Comparison of ENCODE assay signal across 8 mouse cellular contexts in the genomic region with DNA sequence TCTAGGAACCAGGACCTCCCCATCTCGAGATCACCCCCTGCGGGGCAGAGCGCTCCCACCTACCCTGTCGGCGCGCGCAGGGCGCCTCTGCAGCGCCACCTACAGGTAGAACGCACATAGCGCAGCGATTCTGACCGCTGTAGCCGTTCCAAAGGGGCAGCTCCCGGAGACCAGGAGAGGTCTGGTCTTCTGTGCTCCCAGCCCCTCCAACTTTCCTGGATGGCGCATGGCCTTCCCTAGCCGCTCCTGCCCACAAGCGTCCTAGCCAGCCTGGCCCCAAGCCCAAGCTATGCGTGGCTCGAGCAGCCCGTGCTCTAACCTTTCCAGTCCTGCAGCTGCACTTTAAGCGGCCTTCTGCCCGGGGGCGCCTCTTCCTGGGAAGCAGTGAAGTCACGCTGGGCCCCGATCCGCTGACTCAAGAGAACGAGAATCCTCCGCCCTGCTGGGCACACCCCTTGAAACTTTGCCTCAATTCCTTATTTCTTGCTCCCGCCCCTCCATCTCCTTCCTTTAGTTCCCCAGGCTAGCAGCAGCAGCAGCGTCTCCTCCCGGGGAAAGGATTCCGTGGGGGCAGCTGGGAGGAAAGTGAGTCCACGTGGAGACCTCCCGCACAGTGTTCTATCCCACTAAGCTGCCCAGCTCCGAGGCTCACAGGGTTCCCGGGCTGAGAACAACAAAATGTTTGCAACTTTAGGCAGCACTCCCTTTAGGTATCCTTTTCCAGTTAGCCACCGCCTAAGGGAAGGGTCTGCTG. TPM values are rescaled to one million over a fixed set of nuclear protein-coding genes. Genes with fewer than 3 reads are reported as not detected.
DNase-seq lines count a peak whose midpoint lies in the region; ATAC-seq and TF ChIP-seq lines count a peak whose summit lies in the region.

A gene (minus strand): TSS at position 379 of the 754 bp plus-strand sequence.

- no peak for TF ChIP-seq EP300 in MEL (IDR thresholded peaks at IDR 0.05; ENCODE audit: low read depth in 1 of 2, low read length in 2 of 2)

- peaks cover 0 to 22% of the 10 kb centered on the region in 2 experiments; a peak in 2 of 4 replicates for H3K36me3 ChIP-seq in MEL (ENCODE audit: control insufficient read depth in 1 of 2, insufficient read depth in 2 of 2, low read length in 2 of 2)
- no peaks in the 10 kb centered on the region for H3K36me3 ChIP-seq in forebrain, postnatal 0 days (ENCODE audit: insufficient read depth)
- H3K36me3 ChIP-seq in hindbrain, embryonic 11.5 days (ENCODE audit: control insufficient read depth, insufficient read depth, low read length) = no peaks in the 10 kb centered on the region

- no peaks in the 10 kb centered on the region for H3K27me3 ChIP-seq in MEL (ENCODE audit: control insufficient read depth in 1 of 2, insufficient read depth in 2 of 2, low read length in 2 of 2)
- H3K27me3 ChIP-seq in forebrain, postnatal 0 days (ENCODE audit: insufficient read depth, low read length) = no peaks in the 10 kb centered on the region
- H3K27me3 ChIP-seq in hindbrain, embryonic 11.5 days (ENCODE audit: control insufficient read depth, insufficient read depth, low read length) = no peaks in the 10 kb centered on the region

- no peak within 1 kb of the TSS for H3K27ac ChIP-seq in MEL (ENCODE audit: control insufficient read depth, low read depth, low read length)
- no peak within 1 kb of the TSS for H3K27ac ChIP-seq in forebrain, postnatal 0 days (ENCODE audit: low read depth, low read length)
- H3K27ac ChIP-seq in hindbrain, embryonic 11.5 days (ENCODE audit: low read depth, low read length) = no peak within 1 kb of the TSS

- H3K9me3 ChIP-seq in MEL (replicated peaks; ENCODE audit: insufficient read depth, low read length) = no peaks in the 10 kb centered on the region
- no peaks in the 10 kb centered on the region for H3K9me3 ChIP-seq in forebrain, postnatal 0 days (ENCODE audit: low read length)
- H3K9me3 ChIP-seq in hindbrain, embryonic 11.5 days (ENCODE audit: control insufficient read depth, low read length) = no peaks in the 10 kb centered on the region

- DNase-seq in MEL (ENCODE audit: low read depth, low spot score) = peak; percentile 70
- DNase-seq in cerebellum, adult 11-12 months = peak; percentile 18
- peak; percentile 71 for DNase-seq in forebrain, postnatal 0 days
- peak; percentile 82 for DNase-seq in hindbrain, embryonic 11.5 days (ENCODE audit: low spot score)
- peak; percentile 42 to 60 for DNase-seq in layer of hippocampus, postnatal 25 days (ENCODE audit: extremely low spot score in 1 of 2, low spot score in 1 of 2)
- peak; percentile 61 for DNase-seq in lung, postnatal 36 days
- peak; percentile 15 for DNase-seq in retina, adult 2 months (ENCODE audit: low read depth, low spot score)
- DNase-seq in thymus, postnatal 4 days = peak; percentile 87

- peak within 1 kb of the TSS; percentile 63 for H3K4me2 ChIP-seq in forebrain, postnatal 0 days (ENCODE audit: low read depth)
- peak within 1 kb of the TSS; percentile 49 for H3K4me2 ChIP-seq in hindbrain, embryonic 11.5 days (replicated peaks; ENCODE audit: low read depth, low read length)

- 26% methylated on average over 38 of the region's 38 CpGs for WGBS in forebrain, postnatal 0 days
- 16% methylated on average over 36 of the region's 38 CpGs for WGBS in hindbrain, embryonic 11.5 days

- H3K79me2 ChIP-seq in MEL (ENCODE audit: control insufficient read depth, insufficient read depth, low read length, poor library complexity) = no peaks in the 10 kb centered on the region; the same call in 1 of the 2 replicates

- ATAC-seq in forebrain, postnatal 0 days = peak; percentile 90
- ATAC-seq in hindbrain, embryonic 11.5 days (ENCODE audit: low FRiP score) = peak; percentile 90

- peaks cover 1 to 21% of the 10 kb centered on the region in 2 experiments; a peak in 2 of 4 replicates for H3K4me1 ChIP-seq in MEL (ENCODE audit: control insufficient read depth in 1 of 2, insufficient read depth in 2 of 2, low read length in 2 of 2)
- H3K4me1 ChIP-seq in forebrain, postnatal 0 days (ENCODE audit: insufficient read depth) = no peaks in the 10 kb centered on the region
- H3K4me1 ChIP-seq in hindbrain, embryonic 11.5 days (replicated peaks; ENCODE audit: control insufficient read depth, insufficient read depth, low read length) = no peaks in the 10 kb centered on the region

- peak within 1 kb of the TSS; percentile 70 to 87 for H3K4me3 ChIP-seq in MEL (ENCODE audit: control insufficient read depth in 1 of 2, insufficient read depth in 1 of 2, low read depth in 2 of 2, low read length in 2 of 2)
- peak within 1 kb of the TSS; percentile 32 for H3K4me3 ChIP-seq in forebrain, postnatal 0 days (ENCODE audit: low read depth, low read length)
- peak within 1 kb of the TSS; percentile 27 for H3K4me3 ChIP-seq in hindbrain, embryonic 11.5 days (ENCODE audit: low read depth, low read length)

- H3K9ac ChIP-seq in MEL (ENCODE audit: control insufficient read depth, low read depth, low read length, poor library complexity, severe bottlenecking) = peak within 1 kb of the TSS; percentile 81
- H3K9ac ChIP-seq in forebrain, postnatal 0 days = 0 out of 2 replicates have a peak within 1 kb of the TSS, but pooled peaks have one; percentile 2
- peak within 1 kb of the TSS; percentile 40; the same call in 1 of the 2 replicates for H3K9ac ChIP-seq in hindbrain, embryonic 11.5 days (ENCODE audit: low read depth, low read length)

- peak; percentile 74 to 89 (median 77) for TF ChIP-seq CTCF in MEL (IDR thresholded peaks at IDR 0.05 in 2 of 3, conservative IDR thresholded peaks at IDR 0.05 in 1 of 3; ENCODE audit: control insufficient read depth in 1 of 3, insufficient read depth in 1 of 3, low read depth in 2 of 3, low read length in 3 of 3, poor library complexity in 1 of 3, severe bottlenecking in 1 of 3)
- peak; percentile 89 for TF ChIP-seq CTCF in forebrain, postnatal 0 days (IDR thresholded peaks at IDR 0.05; ENCODE audit: low read depth)

- TF ChIP-seq RAD21 in MEL (IDR thresholded peaks at IDR 0.05; ENCODE audit: low read depth, low read length) = peak; percentile 33

- TF ChIP-seq POLR2A in MEL (IDR thresholded peaks at IDR 0.05; ENCODE audit: control insufficient read depth in 1 of 2, insufficient read depth in 1 of 2, low read depth in 1 of 2, low read length in 2 of 2, poor library complexity in 1 of 2) = peak in 1 of 2 experiments; percentile 27; a peak in 1 of 4 replicates

TF ChIP-seq in MEL, 35 proteins besides CTCF, POLR2A, EP300 and RAD21:
- no peak for TF ChIP-seq ZMIZ1 (IDR thresholded peaks at IDR 0.05; ENCODE audit: low read depth, low read length)
- no peak for TF ChIP-seq MYC (IDR thresholded peaks at IDR 0.05; ENCODE audit: low read depth, low read length)
- no peak for TF ChIP-seq SIN3A (IDR thresholded peaks at IDR 0.05; ENCODE audit: low read length)
- no peak for TF ChIP-seq MEF2A (IDR thresholded peaks at IDR 0.05; ENCODE audit: extremely low read depth, insufficient replicate concordance, low read depth, low read length, poor library complexity, severe bottlenecking)
- no peak for TF ChIP-seq USF1 (IDR thresholded peaks at IDR 0.05; ENCODE audit: low read depth, low read length)
- TF ChIP-seq MAFK (IDR thresholded peaks at IDR 0.05; ENCODE audit: borderline replicate concordance, low read depth, low read length) = no peak
- no peak for TF ChIP-seq TAL1 (IDR thresholded peaks at IDR 0.05; ENCODE audit: low read length)
- no peak for TF ChIP-seq TBP (IDR thresholded peaks at IDR 0.05; ENCODE audit: low read depth, low read length)
- TF ChIP-seq UBTF (IDR thresholded peaks at IDR 0.05; ENCODE audit: borderline replicate concordance, insufficient read depth, low read depth, low read length) = no peak
- TF ChIP-seq SMC3 (IDR thresholded peaks at IDR 0.05; ENCODE audit: low read depth, low read length) = peak; percentile 49
- peak; percentile 42 for TF ChIP-seq NRF1 (IDR thresholded peaks at IDR 0.05; ENCODE audit: insufficient read depth, low read depth, low read length, poor library complexity, severe bottlenecking)
- TF ChIP-seq BHLHE40 (IDR thresholded peaks at IDR 0.05; ENCODE audit: borderline replicate concordance, low read depth, low read length) = no peak
- TF ChIP-seq MAX (IDR thresholded peaks at IDR 0.05; ENCODE audit: low read length) = no peak
- no peak for TF ChIP-seq JUND (IDR thresholded peaks at IDR 0.05; ENCODE audit: low read depth, low read length)
- TF ChIP-seq POLR2AphosphoS2 (IDR thresholded peaks at IDR 0.05; ENCODE audit: low read length) = no peak

RNA-seq across cellular contexts. Expression of the gene that starts here (rescaled TPM):
- total RNA-seq in MEL (2012; rRNA removed) = 3.4 and 4.0 TPM in 2 replicates
- 10 to 100 TPM in 1 of 2 experiments, not detected in 1; 15.3 TPM for polyA plus RNA-seq in MEL (2012; ENCODE audit: insufficient read depth in 1 of 2, insufficient read length in 2 of 2, low read depth in 1 of 2, low replicate concordance in 2 of 2, missing spikeins in 1 of 2)
- total RNA-seq in forebrain, postnatal 0 days (2014; rRNA removed) = 0.54 and 1.8 TPM in 2 replicates
- 0.13 and 0.24 TPM in 2 replicates for polyA plus RNA-seq in forebrain, postnatal 0 days (2015; fragmentation: Nextera tagmentation; extraction: Ambion mirVana)
- polyA plus RNA-seq in hindbrain, embryonic 11.5 days (2014; fragmentation: Nextera tagmentation; extraction: Ambion mirVana) = 1.9 and 2.3 TPM in 2 replicates
- total RNA-seq in layer of hippocampus, postnatal 25 days (2021) = under 1 TPM; 0.47 to 0.73 TPM

Comparison
In these comparisons a context has a peak if more than half of its experiments do, and no peak if none do; other contexts are left out.
1. Peak in DNase-seq in layer of hippocampus, postnatal 25 days; RNA of the gene not detected or under 1 TPM.
2. DNase-seq: peak in every context shown above with its lines; median percentile 87 in thymus, postnatal 4 days; 82 in hindbrain, embryonic 11.5 days; 71 in forebrain, postnatal 0 days; 70 in MEL; 61 in lung, postnatal 36 days; 51 in layer of hippocampus, postnatal 25 days; 18 in cerebellum, adult 11-12 months; 15 in retina, adult 2 months.
3. H3K4me3 ChIP-seq: peak in every context shown above with its lines; median percentile 78 in MEL; 32 in forebrain, postnatal 0 days; 27 in hindbrain, embryonic 11.5 days.
4. H3K9ac ChIP-seq: peak in every context shown above with its lines; median percentile 81 in MEL; 40 in hindbrain, embryonic 11.5 days; 2 in forebrain, postnatal 0 days.